Mouse (Mus musculus): ENCODE results near the gene Prpf3. TPM values are rescaled to one million over a fixed set of nuclear protein-coding genes. Genes with fewer than 3 reads are reported as not detected.
"Not testable (repeated sequence)": the region's sequence is repeated elsewhere in the genome, so short reads cannot be mapped to it uniquely, and the experiment has no call there.

Gene Prpf3
- 14.2 and 30.0 TPM in 2 replicates for polyA plus RNA-seq (2012; ENCODE audit: insufficient read depth, insufficient read length, missing spikeins)

GRCm38 (mm10) chr3:95855502-95856089, at the start of gene Prpf3:
Prpf3 (minus strand) TSS chr3:95855885.
- Histone ChIP-seq H3K4me3 (ENCODE audit: insufficient read depth, low read depth, low read length) (peak within 1 kb of the TSS; percentile 87), H3K27ac (replicated peaks; ENCODE audit: low read depth, low read length) (peak within 1 kb of the TSS; percentile 78), H3K4me1 (ENCODE audit: control insufficient read depth, insufficient read depth, insufficient read length, low read length) (no peaks in the 10 kb centered on the region)

GRCm38 (mm10) chr3:95904568-95904967, 48.9 kb upstream of the Prpf3 start, which contains the start of gene Car14:
Car14 (minus strand) TSS chr3:95904691.
- 0 out of 2 replicates have a peak within 1 kb of the TSS, but pooled peaks have one; percentile 1 for H3K27ac ChIP-seq (replicated peaks; ENCODE audit: low read depth, low read length)
- H3K4me1 ChIP-seq (ENCODE audit: control insufficient read depth, insufficient read depth, insufficient read length, low read length), result peaks cover 8% of the 10 kb centered on the region
- peak within 1 kb of the TSS; percentile 39 for H3K4me3 ChIP-seq (ENCODE audit: insufficient read depth, low read depth, low read length)

GRCm38 (mm10) chr3:95903753-95904502, 48.2 kb upstream of the Prpf3 start:
- 0 out of 2 replicates have a peak overlapping the region, but pooled peaks have one; percentile 1 for H3K27ac ChIP-seq (replicated peaks; ENCODE audit: low read depth, low read length)

GRCm38 (mm10) chr3:95902643-95903042, 47.0 kb upstream of the Prpf3 start:
- H3K4me1 ChIP-seq (ENCODE audit: control insufficient read depth, insufficient read depth, insufficient read length, low read length), result peaks cover 8% of the 10 kb centered on the region
- H3K27ac ChIP-seq (replicated peaks; ENCODE audit: low read depth, low read length), result peak overlapping the region; percentile 48
- H3K4me3 ChIP-seq (ENCODE audit: insufficient read depth, low read depth, low read length), result no peak overlapping the region

More at GRCm38 (mm10) chr3:95903753-95904502, 48.2 kb upstream of the Prpf3 start:
- Histone ChIP-seq H3K4me3 (ENCODE audit: insufficient read depth, low read depth, low read length) (peak overlapping the region; percentile 39), H3K4me1 (ENCODE audit: control insufficient read depth, insufficient read depth, insufficient read length, low read length) (peaks cover 8% of the 10 kb centered on the region)

GRCm38 (mm10) chr3:95902373-95902625, 46.6 kb upstream of the Prpf3 start:
- Histone ChIP-seq H3K27ac (replicated peaks; ENCODE audit: low read depth, low read length) (peak overlapping the region; percentile 48), H3K4me3 (ENCODE audit: insufficient read depth, low read depth, low read length) (no peak overlapping the region), H3K4me1 (ENCODE audit: control insufficient read depth, insufficient read depth, insufficient read length, low read length) (peaks cover 8% of the 10 kb centered on the region)

- H3K4me3 ChIP-seq (ENCODE audit: insufficient read depth, low read depth, low read length), result 0 out of 2 replicates have a peak overlapping the region, but pooled peaks have one; percentile 15
- peak overlapping the region; percentile 89 for H3K27ac ChIP-seq (replicated peaks; ENCODE audit: low read depth, low read length)
- peaks cover 8% of the 10 kb centered on the region for H3K4me1 ChIP-seq (ENCODE audit: control insufficient read depth, insufficient read depth, insufficient read length, low read length)
Observed at GRCm38 (mm10) chr3:95901616-95902372, 46.1 kb upstream of the Prpf3 start.

GRCm38 (mm10) chr3:95899800-95900524, 44.3 kb upstream of the Prpf3 start:
- Histone ChIP-seq H3K4me1 (ENCODE audit: control insufficient read depth, insufficient read depth, insufficient read length, low read length) (peaks cover 5% of the 10 kb centered on the region), H3K4me3 (ENCODE audit: insufficient read depth, low read depth, low read length) (no peak overlapping the region), H3K27ac (replicated peaks; ENCODE audit: low read depth, low read length) (no peak overlapping the region)

GRCm38 (mm10) chr3:95895501-95895900, 39.8 kb upstream of the Prpf3 start:
- 0 out of 2 replicates have a peak overlapping the region, but pooled peaks have one; percentile 2 for H3K4me3 ChIP-seq (ENCODE audit: insufficient read depth, low read depth, low read length)
- not testable (repeated sequence) for H3K27ac ChIP-seq (replicated peaks; ENCODE audit: low read depth, low read length); H3K4me1 ChIP-seq (ENCODE audit: control insufficient read depth, insufficient read depth, insufficient read length, low read length)

- Histone ChIP-seq H3K4me3 (ENCODE audit: insufficient read depth, low read depth, low read length) (peak overlapping the region; percentile 82), H3K27ac (replicated peaks; ENCODE audit: low read depth, low read length) (peak overlapping the region; percentile 95)
Observed at GRCm38 (mm10) chr3:95894317-95895160, 38.9 kb upstream of the Prpf3 start.

GRCm38 (mm10) chr3:95893606-95894316, 38.1 kb upstream of the Prpf3 start, which contains the start of gene Aph1a:
Aph1a (plus strand) TSS chr3:95893969.
- not testable (repeated sequence) for H3K4me1 ChIP-seq (ENCODE audit: control insufficient read depth, insufficient read depth, insufficient read length, low read length)
- peak within 1 kb of the TSS; percentile 95 for H3K27ac ChIP-seq (replicated peaks; ENCODE audit: low read depth, low read length)
- peak within 1 kb of the TSS; percentile 82 for H3K4me3 ChIP-seq (ENCODE audit: insufficient read depth, low read depth, low read length)

More at GRCm38 (mm10) chr3:95894317-95895160, 38.9 kb upstream of the Prpf3 start:
- H3K4me1 ChIP-seq (ENCODE audit: control insufficient read depth, insufficient read depth, insufficient read length, low read length), result peaks cover 7% of the 10 kb centered on the region

GRCm38 (mm10) chr3:95893126-95893525, 37.4 kb upstream of the Prpf3 start:
- peak overlapping the region; percentile 63 for H3K27ac ChIP-seq (replicated peaks; ENCODE audit: low read depth, low read length)
- H3K4me3 ChIP-seq (ENCODE audit: insufficient read depth, low read depth, low read length), result peak overlapping the region; percentile 35
- H3K4me1 ChIP-seq (ENCODE audit: control insufficient read depth, insufficient read depth, insufficient read length, low read length), result peaks cover 7% of the 10 kb centered on the region

- peak overlapping the region; percentile 86 for H3K27ac ChIP-seq (replicated peaks; ENCODE audit: low read depth, low read length)
Observed at GRCm38 (mm10) chr3:95892066-95893052, 36.7 kb upstream of the Prpf3 start.

More at GRCm38 (mm10) chr3:95892066-95893052, 36.7 kb upstream of the Prpf3 start:
- peak overlapping the region; percentile 53 for H3K4me3 ChIP-seq (ENCODE audit: insufficient read depth, low read depth, low read length)
- peaks cover 7% of the 10 kb centered on the region for H3K4me1 ChIP-seq (ENCODE audit: control insufficient read depth, insufficient read depth, insufficient read length, low read length)

Measured in brown adipose tissue, adult 24 weeks (tissue).